Mouse (Mus musculus): Measurements from ENCODE around the gene Htr5b. TPM values are rescaled to one million over a fixed set of nuclear protein-coding genes. Genes with fewer than 3 reads are reported as not detected.

The Htr5b gene
- polyA plus RNA-seq, 1 experiment from 2014 or later, result 1.2 TPM

DNA sequence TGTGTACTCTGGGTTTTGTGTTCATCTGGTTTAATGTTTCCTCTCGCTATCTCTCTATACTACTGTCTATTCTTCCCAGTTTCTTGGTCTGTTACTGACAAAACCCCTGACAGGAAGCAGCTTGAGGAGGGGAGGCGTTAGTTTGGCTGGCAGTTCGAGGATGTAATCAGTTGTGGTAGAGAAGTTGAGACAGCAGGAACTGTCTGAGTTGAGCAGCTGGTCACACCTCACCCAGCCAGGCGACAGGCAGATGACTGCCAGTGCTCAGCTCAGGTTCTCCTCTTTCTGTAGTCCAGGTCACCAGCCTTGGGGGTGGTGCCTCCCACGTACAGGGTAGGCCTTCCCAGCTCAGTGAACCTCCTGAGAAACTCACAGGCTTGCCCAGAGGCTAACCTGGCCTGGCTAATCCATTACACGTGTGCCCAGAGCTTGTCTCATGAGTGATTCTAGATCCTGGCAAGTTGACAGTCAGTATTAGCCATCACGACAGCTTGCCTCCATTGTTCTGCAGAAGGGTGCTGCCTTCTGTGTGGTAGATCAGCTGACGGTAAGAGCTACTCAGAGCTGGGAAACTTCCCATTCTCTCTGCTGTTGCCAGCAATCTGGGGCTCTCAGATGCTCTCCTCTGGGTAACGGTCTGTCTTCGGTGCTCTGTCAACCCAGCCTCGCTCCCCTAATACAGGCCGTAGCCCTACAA is 49.8 kb downstream of the Htr5b start:
- no peak for ATAC-seq (replicated peaks; ENCODE audit: low FRiP score, low read depth)
- no peak for TF ChIP-seq CTCF (IDR thresholded peaks at IDR 0.05; ENCODE audit: low read depth)
- DNase-seq (ENCODE audit: low spot score), result no peak
- Histone ChIP-seq H3K27ac (no peak overlapping the region), H3K9ac (ENCODE audit: low read depth, low read length) (no peak overlapping the region), H3K9me3 (replicated peaks; ENCODE audit: low read length) (no peaks in the 10 kb centered on the region), H3K4me1 (replicated peaks; ENCODE audit: insufficient read depth, low read length) (no peaks in the 10 kb centered on the region), H3K27me3 (ENCODE audit: insufficient read depth, low read length) (no peaks in the 10 kb centered on the region), H3K4me2 (ENCODE audit: low read length) (no peak overlapping the region), H3K4me3 (replicated peaks; ENCODE audit: low read depth, low read length) (no peak overlapping the region), H3K36me3 (ENCODE audit: insufficient read depth, low read length) (peaks cover 36% of the 10 kb centered on the region)
- 77% methylated on average over 12 of the region's 12 CpGs for WGBS

DNA sequence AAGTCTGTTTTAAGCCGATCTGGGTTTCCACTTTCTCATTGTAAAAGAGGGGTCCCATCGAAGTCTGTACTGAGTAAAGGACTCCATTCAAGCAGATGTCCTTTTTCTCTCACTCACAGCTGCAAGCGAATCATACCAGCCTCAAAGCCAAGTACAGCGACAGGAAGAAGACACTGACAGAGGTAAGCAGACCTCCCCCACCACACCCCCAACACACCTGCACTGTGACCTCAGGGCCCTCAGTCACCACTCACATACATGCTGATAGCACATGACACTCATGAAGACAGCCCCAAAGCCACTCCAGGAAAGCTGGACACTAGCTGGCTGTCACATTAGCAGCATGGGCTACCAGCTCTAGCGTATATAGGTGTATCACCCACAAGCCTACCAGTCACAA is 50.5 kb downstream of the Htr5b start:
- 93% methylated on average over 5 of the region's 5 CpGs for WGBS
- H3K9me3 ChIP-seq (replicated peaks; ENCODE audit: low read length), result no peaks in the 10 kb centered on the region
- no peak for TF ChIP-seq CTCF (IDR thresholded peaks at IDR 0.05; ENCODE audit: low read depth)
- no peak overlapping the region for H3K4me3 ChIP-seq (replicated peaks; ENCODE audit: low read depth, low read length)
- DNase-seq (ENCODE audit: low spot score) (no peak), ATAC-seq (replicated peaks; ENCODE audit: low FRiP score, low read depth) (no peak)
- H3K4me1 ChIP-seq (replicated peaks; ENCODE audit: insufficient read depth, low read length), result no peaks in the 10 kb centered on the region
- no peak overlapping the region for H3K4me2 ChIP-seq (ENCODE audit: low read length)
- peaks cover 32% of the 10 kb centered on the region for H3K36me3 ChIP-seq (ENCODE audit: insufficient read depth, low read length)
- no peaks in the 10 kb centered on the region for H3K27me3 ChIP-seq (ENCODE audit: insufficient read depth, low read length)
- no peak overlapping the region for H3K27ac ChIP-seq
- no peak overlapping the region for H3K9ac ChIP-seq (ENCODE audit: low read depth, low read length)

- no peak for TF ChIP-seq CTCF (IDR thresholded peaks at IDR 0.05; ENCODE audit: low read depth)
- DNase-seq (ENCODE audit: low spot score) (no peak), ATAC-seq (replicated peaks; ENCODE audit: low FRiP score, low read depth) (no peak)
Observed at GRCm38 (mm10) chr1:121471503-121471902, 56.8 kb downstream of the Htr5b start.

DNA sequence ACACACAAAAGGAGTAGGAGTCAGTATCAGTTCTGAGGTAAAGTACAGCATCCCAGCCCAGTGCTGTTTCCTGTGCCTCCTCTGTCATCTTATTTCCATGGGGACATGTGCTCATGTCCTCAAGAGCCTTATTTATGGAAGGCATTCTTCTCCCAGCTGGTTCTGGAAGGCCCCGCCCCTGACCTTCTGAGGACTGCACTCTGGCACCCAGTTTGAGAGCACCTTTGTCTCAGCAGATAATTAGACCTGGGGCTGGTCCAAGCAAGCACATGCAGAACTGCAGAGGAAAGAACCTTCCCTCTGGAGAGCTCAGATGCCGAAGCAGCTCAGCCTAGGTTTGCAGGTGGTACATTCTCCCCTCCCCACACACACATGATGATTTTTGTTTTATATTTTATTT is 60.0 kb downstream of the Htr5b start:
- no peak overlapping the region for H3K4me3 ChIP-seq (replicated peaks; ENCODE audit: low read depth, low read length)
- no peak overlapping the region for H3K27ac ChIP-seq
- no peaks in the 10 kb centered on the region for H3K9me3 ChIP-seq (replicated peaks; ENCODE audit: low read length)
- DNase-seq (ENCODE audit: low spot score) (no peak), ATAC-seq (replicated peaks; ENCODE audit: low FRiP score, low read depth) (no peak)
- H3K27me3 ChIP-seq (ENCODE audit: insufficient read depth, low read length), result no peaks in the 10 kb centered on the region
- no peak overlapping the region for H3K9ac ChIP-seq (ENCODE audit: low read depth, low read length)
- no peak for TF ChIP-seq CTCF (IDR thresholded peaks at IDR 0.05; ENCODE audit: low read depth)
- no peak overlapping the region for H3K4me2 ChIP-seq (ENCODE audit: low read length)
- H3K4me1 ChIP-seq (replicated peaks; ENCODE audit: insufficient read depth, low read length), result no peaks in the 10 kb centered on the region
- 93% methylated on average over 2 of the region's 2 CpGs for WGBS
- H3K36me3 ChIP-seq (ENCODE audit: insufficient read depth, low read length), result 0 out of 2 replicates have a peak, but pooled peaks cover 14% of the 10 kb centered on the region

More at GRCm38 (mm10) chr1:121471503-121471902, 56.8 kb downstream of the Htr5b start:
- Histone ChIP-seq H3K4me3 (replicated peaks; ENCODE audit: low read depth, low read length) (no peak overlapping the region), H3K4me2 (ENCODE audit: low read length) (no peak overlapping the region), H3K27ac (no peak overlapping the region), H3K27me3 (ENCODE audit: insufficient read depth, low read length) (no peaks in the 10 kb centered on the region), H3K4me1 (replicated peaks; ENCODE audit: insufficient read depth, low read length) (no peaks in the 10 kb centered on the region), H3K9me3 (replicated peaks; ENCODE audit: low read length) (no peaks in the 10 kb centered on the region), H3K9ac (ENCODE audit: low read depth, low read length) (no peak overlapping the region), H3K36me3 (ENCODE audit: insufficient read depth, low read length) (peaks cover 10% of the 10 kb centered on the region; the same call in 1 of the 2 replicates)
- 87% methylated on average over 5 of the region's 5 CpGs for WGBS

- no peaks in the 10 kb centered on the region for H3K9me3 ChIP-seq (replicated peaks; ENCODE audit: low read length)
- TF ChIP-seq CTCF (IDR thresholded peaks at IDR 0.05; ENCODE audit: low read depth), result no peak
- H3K27me3 ChIP-seq (ENCODE audit: insufficient read depth, low read length), result no peaks in the 10 kb centered on the region
- peaks cover 27% of the 10 kb centered on the region; the same call in 1 of the 2 replicates for H3K36me3 ChIP-seq (ENCODE audit: insufficient read depth, low read length)
- whole genome bisulfite sequencing, result 82% methylated on average over 3 of the region's 3 CpGs
- ATAC-seq (replicated peaks; ENCODE audit: low FRiP score, low read depth) (no peak), DNase-seq (ENCODE audit: low spot score) (no peak)
- no peak overlapping the region for H3K9ac ChIP-seq (ENCODE audit: low read depth, low read length)
- H3K4me3 ChIP-seq (replicated peaks; ENCODE audit: low read depth, low read length), result no peak overlapping the region
- no peak overlapping the region for H3K27ac ChIP-seq
- H3K4me2 ChIP-seq (ENCODE audit: low read length), result no peak overlapping the region
- H3K4me1 ChIP-seq (replicated peaks; ENCODE audit: insufficient read depth, low read length), result no peaks in the 10 kb centered on the region
Observed at GRCm38 (mm10) chr1:121466276-121466675, 62.0 kb downstream of the Htr5b start.

DNA sequence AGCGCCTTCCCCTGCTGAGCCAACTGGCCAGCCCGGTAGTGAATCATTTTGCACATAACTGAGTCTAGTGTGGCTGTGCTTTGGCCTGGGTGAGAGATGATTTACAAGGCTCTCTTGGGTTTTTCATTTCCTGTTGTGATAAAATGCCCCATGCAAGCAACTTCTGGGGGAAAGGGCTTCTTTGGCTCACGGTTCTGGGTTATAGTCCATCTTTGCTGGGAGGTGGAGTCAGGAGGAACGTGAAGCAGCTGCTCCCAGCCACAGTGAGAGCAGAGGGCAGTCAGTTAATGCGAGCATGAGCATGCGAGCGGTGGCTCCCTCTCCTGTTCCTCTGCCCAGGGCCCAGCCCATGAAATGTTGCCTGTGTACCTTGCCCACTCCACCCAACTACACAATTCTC is 64.5 kb downstream of the Htr5b start:
- no peaks in the 10 kb centered on the region for H3K4me1 ChIP-seq (replicated peaks; ENCODE audit: insufficient read depth, low read length)
- TF ChIP-seq CTCF (IDR thresholded peaks at IDR 0.05; ENCODE audit: low read depth), result 0 out of 2 replicates have a peak, but pooled peaks have one; percentile 6
- H3K27me3 ChIP-seq (ENCODE audit: insufficient read depth, low read length), result no peaks in the 10 kb centered on the region
- ATAC-seq (replicated peaks; ENCODE audit: low FRiP score, low read depth) (peak; percentile 94), DNase-seq (ENCODE audit: low spot score) (peak; percentile 39)
- H3K4me3 ChIP-seq (replicated peaks; ENCODE audit: low read depth, low read length), result no peak overlapping the region
- no peak overlapping the region for H3K9ac ChIP-seq (ENCODE audit: low read depth, low read length)
- WGBS, result 40% methylated on average over 7 of the region's 7 CpGs
- no peaks in the 10 kb centered on the region for H3K9me3 ChIP-seq (replicated peaks; ENCODE audit: low read length)
- no peak overlapping the region for H3K4me2 ChIP-seq (ENCODE audit: low read length)
- H3K36me3 ChIP-seq (ENCODE audit: insufficient read depth, low read length), result peaks cover 27% of the 10 kb centered on the region; the same call in 1 of the 2 replicates
- no peak overlapping the region for H3K27ac ChIP-seq
